Comparison of ENCODE assay signal across 35 mouse cellular contexts in genomic region chr14:105182786-105183185, GRCm38 (mm10). TPM values are rescaled to one million over a fixed set of nuclear protein-coding genes. Genes with fewer than 3 reads are reported as not detected.
DNase-seq lines count a peak whose midpoint lies in the region; ATAC-seq and TF ChIP-seq lines count a peak whose summit lies in the region.
"Had no signal": no experiment of that assay in that cellular context is flagged by ENCODE, and none has a peak within 500 bp of the region (broad histone marks: within the 10 kb centered on the region; RNA-seq: fewer than 3 reads in every experiment).

No protein-coding gene starts in this region.

- H3K9ac ChIP-seq in midbrain, embryonic 11.5 days (ENCODE audit: low read length) = no peak overlapping the region
- H3K9ac ChIP-seq in midbrain, embryonic 13.5 days (replicated peaks) = no peak overlapping the region
- no peak overlapping the region for H3K9ac ChIP-seq in MEL (ENCODE audit: control insufficient read depth, low read depth, low read length, poor library complexity, severe bottlenecking)
- H3K9ac ChIP-seq: forebrain, embryonic 15.5 days; hindbrain, embryonic 15.5 days; intestine, embryonic 15.5 days; limb, embryonic 15.5 days; liver, embryonic 13.5 days; neural tube, embryonic 12.5 days had no signal

- intact Hi-C loops in gastrocnemius, postnatal 14 days (cut with DNase I; ENCODE audit: low total_unique reads) = loop anchor here (10.0 kb wide), 1 partner anchor 112 kb away; no protein-coding TSS in a partner anchor

- no peak overlapping the region for H3K4me3 ChIP-seq in midbrain, embryonic 11.5 days (ENCODE audit: low read depth, low read length)
- no peak overlapping the region for H3K4me3 ChIP-seq in midbrain, embryonic 13.5 days (replicated peaks)
- no peak overlapping the region for H3K4me3 ChIP-seq in MEL (ENCODE audit: control insufficient read depth in 1 of 2, insufficient read depth in 1 of 2, low read depth in 2 of 2, low read length in 2 of 2)
- H3K4me3 ChIP-seq: forebrain, embryonic 15.5 days; hindbrain, embryonic 10.5 days; hindbrain, embryonic 15.5 days; intestine, embryonic 15.5 days; limb, embryonic 10.5 days; limb, embryonic 15.5 days; liver, embryonic 13.5 days; midbrain, embryonic 10.5 days; myocyte; neural tube, embryonic 12.5 days had no signal

- no peaks in the 10 kb centered on the region for H3K27me3 ChIP-seq in midbrain, embryonic 11.5 days (ENCODE audit: control insufficient read depth, insufficient read depth, low read length)
- no peaks in the 10 kb centered on the region for H3K27me3 ChIP-seq in midbrain, embryonic 13.5 days
- H3K27me3 ChIP-seq in MEL (ENCODE audit: control insufficient read depth in 1 of 2, insufficient read depth in 2 of 2, low read length in 2 of 2) = no peaks in the 10 kb centered on the region
- no peaks in the 10 kb centered on the region for H3K27me3 ChIP-seq in splenic B cell, adult 2 months (ENCODE audit: control insufficient read depth, insufficient read depth, low read length, poor library complexity, severe bottlenecking)
- H3K27me3 ChIP-seq: forebrain, embryonic 15.5 days; hindbrain, embryonic 15.5 days; intestine, embryonic 15.5 days; limb, embryonic 15.5 days; liver, embryonic 13.5 days; neural tube, embryonic 12.5 days had no signal

- TF ChIP-seq POLR2A in MEL (IDR thresholded peaks at IDR 0.05; ENCODE audit: control insufficient read depth in 1 of 2, insufficient read depth in 1 of 2, low read depth in 1 of 2, low read length in 2 of 2, poor library complexity in 1 of 2) = no peak

- H3K27ac ChIP-seq in midbrain, embryonic 11.5 days (ENCODE audit: low read depth, low read length) = no peak overlapping the region
- no peak overlapping the region for H3K27ac ChIP-seq in midbrain, embryonic 13.5 days
- H3K27ac ChIP-seq in MEL (ENCODE audit: control insufficient read depth, low read depth, low read length) = no peak overlapping the region
- H3K27ac ChIP-seq: forebrain, embryonic 15.5 days; hindbrain, embryonic 10.5 days; hindbrain, embryonic 15.5 days; intestine, embryonic 15.5 days; kidney, postnatal 0 days; limb, embryonic 10.5 days; limb, embryonic 15.5 days; liver, embryonic 13.5 days; macrophage; midbrain, embryonic 10.5 days; neural tube, embryonic 12.5 days; stomach, postnatal 0 days had no signal

- no peak for ATAC-seq in midbrain, embryonic 11.5 days (ENCODE audit: low FRiP score)
- no peak for ATAC-seq in midbrain, embryonic 13.5 days
- ATAC-seq: forebrain, embryonic 15.5 days; intestine, embryonic 15.5 days; lung, postnatal 0 days; Patski had no signal

- H3K4me2 ChIP-seq in midbrain, embryonic 11.5 days = no peak overlapping the region
- H3K4me2 ChIP-seq in midbrain, embryonic 13.5 days (replicated peaks) = no peak overlapping the region
- H3K4me2 ChIP-seq: forebrain, embryonic 15.5 days; hindbrain, embryonic 15.5 days; intestine, embryonic 15.5 days; limb, embryonic 15.5 days; liver, embryonic 13.5 days; neural tube, embryonic 12.5 days had no signal

- no peaks in the 10 kb centered on the region for H3K79me2 ChIP-seq in MEL (ENCODE audit: control insufficient read depth, insufficient read depth, low read length, poor library complexity)

- no peaks in the 10 kb centered on the region for H3K4me1 ChIP-seq in midbrain, embryonic 11.5 days (ENCODE audit: control insufficient read depth, insufficient read depth, low read length)
- no peaks in the 10 kb centered on the region for H3K4me1 ChIP-seq in midbrain, embryonic 13.5 days (replicated peaks)
- H3K4me1 ChIP-seq in MEL (ENCODE audit: control insufficient read depth in 1 of 2, insufficient read depth in 2 of 2, low read length in 2 of 2) = no peaks in the 10 kb centered on the region
- H3K4me1 ChIP-seq: forebrain, embryonic 15.5 days; hindbrain, embryonic 10.5 days; hindbrain, embryonic 15.5 days; intestine, embryonic 15.5 days; limb, embryonic 10.5 days; limb, embryonic 15.5 days; midbrain, embryonic 10.5 days; neural tube, embryonic 12.5 days had no signal

- DNase-seq in midbrain, embryonic 11.5 days (ENCODE audit: low spot score, missing footprints) = peak; percentile 60
- DNase-seq in MEL (ENCODE audit: low read depth, low spot score) = peak; percentile 48
- DNase-seq in induced T-regulatory cell, adult 2 months (ENCODE audit: low read depth) = peak; percentile 27
- peak; percentile 28 for DNase-seq in splenic B cell, adult 2 months (ENCODE audit: low read depth, low spot score)
- no peak for DNase-seq in lung, postnatal 4 days
- DNase-seq in adrenal gland, adult 8-10 months = no peak
- no peak for DNase-seq in gastrocnemius, postnatal 14 days
- DNase-seq: adrenal gland, postnatal 25 days; cerebellum, adult 2 months; cerebellum, postnatal 25 days; gastrocnemius, postnatal 36 days; heart, postnatal 14 days; kidney, postnatal 4 days; layer of hippocampus, postnatal 36 days; liver, embryonic 13.5 days; lung, adult 18-20 months; right cerebral cortex, postnatal 14 days; thymus, adult 18-20 months; thymus, postnatal 36 days had no signal

- TF ChIP-seq RAD21 in MEL (IDR thresholded peaks at IDR 0.05; ENCODE audit: low read depth, low read length) = no peak

- no peaks in the 10 kb centered on the region for H3K9me3 ChIP-seq in midbrain, embryonic 11.5 days (ENCODE audit: control insufficient read depth, low read length)
- no peaks in the 10 kb centered on the region for H3K9me3 ChIP-seq in midbrain, embryonic 13.5 days
- H3K9me3 ChIP-seq in MEL (replicated peaks; ENCODE audit: insufficient read depth, low read length) = no peaks in the 10 kb centered on the region
- H3K9me3 ChIP-seq: forebrain, embryonic 15.5 days; G1E; hindbrain, embryonic 10.5 days; hindbrain, embryonic 15.5 days; intestine, embryonic 15.5 days; limb, embryonic 10.5 days; limb, embryonic 15.5 days; liver, embryonic 13.5 days; midbrain, embryonic 10.5 days; neural tube, embryonic 12.5 days had no signal

- WGBS in midbrain, embryonic 11.5 days = 82% methylated on average over 3 of the region's 3 CpGs
- 81% methylated on average over 3 of the region's 3 CpGs for WGBS in midbrain, embryonic 13.5 days

- no peak for TF ChIP-seq EP300 in MEL (IDR thresholded peaks at IDR 0.05; ENCODE audit: low read depth in 1 of 2, low read length in 2 of 2)

- no peaks in the 10 kb centered on the region for H3K36me3 ChIP-seq in midbrain, embryonic 11.5 days (ENCODE audit: control insufficient read depth, insufficient read depth, low read length)
- H3K36me3 ChIP-seq in midbrain, embryonic 13.5 days = no peaks in the 10 kb centered on the region
- H3K36me3 ChIP-seq in MEL (ENCODE audit: control insufficient read depth in 1 of 2, insufficient read depth in 2 of 2, low read length in 2 of 2) = no peaks in the 10 kb centered on the region; a peak in 2 of 4 replicates
- no peaks in the 10 kb centered on the region for H3K36me3 ChIP-seq in splenic B cell, adult 2 months (ENCODE audit: control insufficient read depth, insufficient read depth, low read length, poor library complexity, severe bottlenecking)
- H3K36me3 ChIP-seq: forebrain, embryonic 15.5 days; G1E; hindbrain, embryonic 10.5 days; hindbrain, embryonic 15.5 days; intestine, embryonic 15.5 days; limb, embryonic 10.5 days; limb, embryonic 15.5 days; liver, embryonic 13.5 days; midbrain, embryonic 10.5 days; neural tube, embryonic 12.5 days had no signal

- no peak for TF ChIP-seq CTCF in MEL (IDR thresholded peaks at IDR 0.05 in 2 of 3, conservative IDR thresholded peaks at IDR 0.05 in 1 of 3; ENCODE audit: control insufficient read depth in 1 of 3, insufficient read depth in 1 of 3, low read depth in 2 of 3, low read length in 3 of 3, poor library complexity in 1 of 3, severe bottlenecking in 1 of 3)

TF ChIP-seq in MEL, 35 proteins besides CTCF, POLR2A, EP300 and RAD21:
- TF ChIP-seq MAX (IDR thresholded peaks at IDR 0.05; ENCODE audit: low read length) (no peak), SIN3A (IDR thresholded peaks at IDR 0.05; ENCODE audit: low read length) (no peak), ETS1 (IDR thresholded peaks at IDR 0.05; ENCODE audit: low read depth, low read length) (no peak), MAZ (IDR thresholded peaks at IDR 0.05; ENCODE audit: low read depth, low read length) (no peak), UBTF (IDR thresholded peaks at IDR 0.05; ENCODE audit: borderline replicate concordance, insufficient read depth, low read depth, low read length) (no peak), MYC (IDR thresholded peaks at IDR 0.05; ENCODE audit: low read depth, low read length) (no peak), USF2 (IDR thresholded peaks at IDR 0.05; ENCODE audit: borderline replicate concordance in 1 of 2, insufficient read depth in 1 of 2, low read depth in 1 of 2, low read length in 2 of 2) (no peak)

RNA-seq across cellular contexts. Expression of gene Rbm26, which starts 5.7 kb away (rescaled TPM):
- 38.5 and 43.0 TPM in 2 replicates for polyA plus RNA-seq in midbrain, embryonic 11.5 days (2014; fragmentation: Nextera tagmentation; extraction: Ambion mirVana)
- 38.1 and 43.6 TPM in 2 replicates for polyA plus RNA-seq in midbrain, embryonic 13.5 days (2015; fragmentation: Nextera tagmentation; extraction: Ambion mirVana)
- 27.2 and 27.7 TPM in 2 replicates for total RNA-seq in MEL (2012; rRNA removed)
- polyA plus RNA-seq in MEL (2012; ENCODE audit: insufficient read depth in 1 of 2, insufficient read length in 2 of 2, low read depth in 1 of 2, low replicate concordance in 2 of 2, missing spikeins in 1 of 2) = 10 to 100 TPM; 47.8 to 55.9 TPM
- 10 to 100 TPM; 40.0 to 69.5 (median 47.2) TPM for total RNA-seq in adrenal gland, adult 8-10 months (2022)
- total RNA-seq in gastrocnemius, postnatal 14 days (2021) = 10 to 100 TPM; 19.4 to 19.9 TPM

Comparison
In these comparisons a context has a peak if more than half of its experiments do, and no peak if none do; other contexts are left out.
1. DNase-seq: peak in midbrain, embryonic 11.5 days (single experiment), MEL (single experiment), induced T-regulatory cell, adult 2 months (single experiment) and splenic B cell, adult 2 months (single experiment); none in lung, postnatal 4 days (0 of 2), adrenal gland, adult 8-10 months (single experiment) and gastrocnemius, postnatal 14 days (single experiment).